9 mouse cellular contexts compared by ENCODE assay signal in the genomic region with DNA sequence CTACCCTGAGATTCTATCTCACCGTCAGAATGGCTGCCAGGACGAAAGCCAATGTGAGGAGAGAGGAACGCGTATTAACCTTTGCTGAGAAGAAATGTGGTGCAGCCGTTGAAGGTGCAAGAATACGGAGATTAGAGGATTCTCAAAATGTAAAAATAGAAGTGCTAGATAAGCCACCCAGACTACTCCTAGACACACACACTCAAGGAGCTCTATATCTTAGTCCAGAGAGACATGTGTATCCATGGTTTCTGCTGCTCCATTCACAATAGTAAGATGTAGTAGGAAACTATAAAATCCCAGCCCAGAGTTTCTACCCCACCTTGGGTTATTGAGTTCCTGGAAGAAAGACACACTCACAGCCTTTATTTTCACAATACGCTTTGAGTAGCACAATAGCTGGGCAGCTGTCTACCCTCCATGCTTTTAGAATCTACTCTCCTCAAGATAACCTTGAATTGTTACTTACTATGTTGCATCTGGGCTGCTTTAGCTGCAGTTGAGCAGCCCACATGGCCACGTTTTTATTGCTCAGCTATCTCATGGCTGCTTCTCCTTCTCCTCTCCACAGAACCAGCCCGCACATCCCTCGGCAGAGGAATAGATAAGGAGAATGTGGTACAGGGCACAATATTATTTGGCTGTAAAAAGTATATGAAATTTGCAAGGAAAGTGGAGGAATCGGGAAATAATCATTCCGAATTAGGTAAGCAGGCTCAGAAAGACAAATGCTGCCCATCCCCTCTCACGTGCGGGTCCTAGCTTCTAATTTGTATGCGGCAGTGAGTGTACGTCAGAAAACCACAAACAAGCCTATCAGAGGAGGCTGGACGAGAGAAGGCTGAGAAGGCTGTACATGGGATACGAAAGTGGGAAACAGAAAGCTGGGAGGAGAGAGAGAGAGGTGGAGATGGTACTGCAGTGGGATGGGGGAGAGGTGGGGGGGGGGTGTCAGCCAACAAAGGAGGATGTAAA.
DNase-seq lines count a peak whose midpoint lies in the region; ATAC-seq lines count a peak whose summit lies in the region.
"Had no signal": no experiment of that assay in that cellular context is flagged by ENCODE, and none has a peak within 500 bp of the region (broad histone marks: within the 10 kb centered on the region; RNA-seq: fewer than 3 reads in every experiment).

No protein-coding gene starts in this region.

- peaks cover 22% of the 10 kb centered on the region for H3K4me1 ChIP-seq in heart, embryonic 13.5 days
- H3K4me1 ChIP-seq in liver, embryonic 13.5 days (replicated peaks): peaks cover 27% of the 10 kb centered on the region

- no peaks in the 10 kb centered on the region for H3K9me3 ChIP-seq in heart, embryonic 13.5 days
- H3K9me3 ChIP-seq in liver, embryonic 13.5 days (replicated peaks): no peaks in the 10 kb centered on the region

- no peaks in the 10 kb centered on the region for H3K27me3 ChIP-seq in heart, embryonic 13.5 days (replicated peaks)
- H3K27me3 ChIP-seq in liver, embryonic 13.5 days: no peaks in the 10 kb centered on the region

- 0 out of 2 replicates have a peak overlapping the region, but pooled peaks have one; percentile 29 for H3K27ac ChIP-seq in heart, embryonic 13.5 days (replicated peaks)
- H3K27ac ChIP-seq in liver, embryonic 13.5 days: no peak overlapping the region
- H3K27ac ChIP-seq: stomach, postnatal 0 days had no signal

- H3K4me2 ChIP-seq in heart, embryonic 13.5 days: peak overlapping the region; percentile 45
- peak overlapping the region; percentile 38 for H3K4me2 ChIP-seq in liver, embryonic 13.5 days

- no peaks in the 10 kb centered on the region for H3K36me3 ChIP-seq in heart, embryonic 13.5 days
- H3K36me3 ChIP-seq in liver, embryonic 13.5 days: no peaks in the 10 kb centered on the region

- no peak for DNase-seq in heart, postnatal 14 days
- peak; percentile 41 to 57 for DNase-seq in right cerebral cortex, adult 2 months (ENCODE audit: low spot score in 2 of 2)
- no peak for DNase-seq in right cerebral cortex, postnatal 4 days
- no peak for DNase-seq in liver, embryonic 13.5 days
- no peak for DNase-seq in cerebellum, postnatal 25 days
- DNase-seq in ovary, postnatal 36 days (ENCODE audit: low spot score): no peak
- DNase-seq in kidney, postnatal 4 days: no peak

- intact Hi-C loops in heart, postnatal 14 days (cut with DNase I): no loop called here

- H3K4me3 ChIP-seq in heart, embryonic 13.5 days: peak overlapping the region; percentile 17; the same call in 1 of the 2 replicates
- H3K4me3 ChIP-seq in liver, embryonic 13.5 days (replicated peaks): peak overlapping the region; percentile 9; the same call in 1 of the 2 replicates

- H3K9ac ChIP-seq in heart, embryonic 13.5 days: no peak overlapping the region
- no peak overlapping the region for H3K9ac ChIP-seq in liver, embryonic 13.5 days

- 47% methylated on average over 18 of the region's 18 CpGs for WGBS in heart, embryonic 13.5 days
- WGBS in liver, embryonic 13.5 days (ENCODE audit: insufficient replicate concordance): 25% methylated on average over 18 of the region's 18 CpGs

- ATAC-seq in heart, embryonic 13.5 days (ENCODE audit: extremely low read depth, insufficient number of reproducible peaks, low FRiP score, low TSS enrichment): no peak
- peak; percentile 78 for ATAC-seq in liver, embryonic 13.5 days (ENCODE audit: low read depth)

Comparison
In these comparisons a context has a peak if more than half of its experiments do, and no peak if none do; other contexts are left out.
1. DNase-seq: peak in right cerebral cortex, adult 2 months (2 of 2); none in heart, postnatal 14 days (0 of 2), right cerebral cortex, postnatal 4 days (single experiment), liver, embryonic 13.5 days (single experiment), cerebellum, postnatal 25 days (0 of 2), ovary, postnatal 36 days (single experiment) and kidney, postnatal 4 days (0 of 2).